Mouse (Mus musculus): Measurements from ENCODE around the gene Ak8. TPM values are rescaled to one million over a fixed set of nuclear protein-coding genes. Genes with fewer than 3 reads are reported as not detected.
A peak's percentile ranks its signal among the peaks of the same experiment; 100 is the strongest.

The Ak8 gene
- polyA plus RNA-seq, 1 experiment from 2014 or later = 1.3 TPM

GRCm38 (mm10) chr2:28792931-28793610 is 93.1 kb downstream of the Ak8 start:
- WGBS = 20% methylated on average over 5 of the region's 6 CpGs
- Histone ChIP-seq H3K4me3 (ENCODE audit: low read depth, low read length) (peak overlapping the region; percentile 4; the same call in 1 of the 2 replicates), H3K4me2 (ENCODE audit: low read length) (peak overlapping the region; percentile 42), H3K27ac (ENCODE audit: low read depth) (0 out of 2 replicates have a peak overlapping the region, but pooled peaks have one; percentile 22), H3K4me1 (replicated peaks; ENCODE audit: control insufficient read depth, insufficient read depth, low read length) (0 out of 2 replicates have a peak, but pooled peaks cover 7% of the 10 kb centered on the region), H3K27me3 (replicated peaks; ENCODE audit: control insufficient read depth, insufficient read depth, low read length) (no peaks in the 10 kb centered on the region), H3K36me3 (ENCODE audit: control insufficient read depth, insufficient read depth, low read length) (no peaks in the 10 kb centered on the region), H3K9me3 (ENCODE audit: control insufficient read depth, low read length) (no peaks in the 10 kb centered on the region), H3K9ac (ENCODE audit: low read length) (no peak overlapping the region)
- DNase-seq (ENCODE audit: low spot score) (peak; percentile 67), ATAC-seq (replicated peaks; ENCODE audit: low FRiP score, low TSS enrichment, low read depth) (peak; percentile 80)

GRCm38 (mm10) chr2:28794623-28795022 is 94.7 kb downstream of the Ak8 start:
- 80% methylated on average over 5 of the region's 5 CpGs for WGBS

DNA sequence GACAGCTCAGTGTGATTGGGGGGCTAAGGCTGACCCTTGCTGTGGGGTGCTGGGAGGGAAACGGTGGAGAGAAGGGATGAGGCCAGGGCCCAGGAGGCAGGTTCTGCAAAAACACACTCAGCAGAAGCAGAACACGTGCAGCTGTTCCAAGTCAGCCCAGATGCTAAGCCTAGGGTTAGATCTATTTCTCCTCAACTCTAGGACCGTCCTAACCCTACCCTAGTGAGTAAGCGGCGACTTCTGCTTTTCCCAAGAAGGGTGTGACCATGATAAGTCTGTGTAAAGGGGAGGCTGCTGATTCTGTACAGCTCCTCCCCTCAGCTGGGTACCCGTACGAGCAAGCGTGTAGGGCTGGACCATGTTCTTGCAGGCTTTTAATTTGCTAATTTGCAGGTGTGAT is 96.3 kb downstream of the Ak8 start:
- Histone ChIP-seq H3K27me3 (replicated peaks; ENCODE audit: control insufficient read depth, insufficient read depth, low read length) (no peaks in the 10 kb centered on the region), H3K4me1 (replicated peaks; ENCODE audit: control insufficient read depth, insufficient read depth, low read length) (0 out of 2 replicates have a peak, but pooled peaks cover 9% of the 10 kb centered on the region), H3K27ac (ENCODE audit: low read depth) (no peak overlapping the region), H3K9me3 (ENCODE audit: control insufficient read depth, low read length) (no peaks in the 10 kb centered on the region), H3K36me3 (ENCODE audit: control insufficient read depth, insufficient read depth, low read length) (no peaks in the 10 kb centered on the region), H3K9ac (ENCODE audit: low read length) (no peak overlapping the region), H3K4me2 (ENCODE audit: low read length) (no peak overlapping the region), H3K4me3 (ENCODE audit: low read depth, low read length) (no peak overlapping the region)
- DNase-seq (ENCODE audit: low spot score) (no peak), ATAC-seq (replicated peaks; ENCODE audit: low FRiP score, low TSS enrichment, low read depth) (no peak)
- WGBS = 66% methylated on average over 8 of the region's 8 CpGs

More at GRCm38 (mm10) chr2:28794623-28795022, 94.7 kb downstream of the Ak8 start:
- Histone ChIP-seq H3K27ac (ENCODE audit: low read depth) (no peak overlapping the region), H3K9ac (ENCODE audit: low read length) (no peak overlapping the region), H3K4me3 (ENCODE audit: low read depth, low read length) (no peak overlapping the region), H3K36me3 (ENCODE audit: control insufficient read depth, insufficient read depth, low read length) (no peaks in the 10 kb centered on the region), H3K27me3 (replicated peaks; ENCODE audit: control insufficient read depth, insufficient read depth, low read length) (no peaks in the 10 kb centered on the region), H3K9me3 (ENCODE audit: control insufficient read depth, low read length) (no peaks in the 10 kb centered on the region), H3K4me1 (replicated peaks; ENCODE audit: control insufficient read depth, insufficient read depth, low read length) (0 out of 2 replicates have a peak, but pooled peaks cover 9% of the 10 kb centered on the region), H3K4me2 (ENCODE audit: low read length) (no peak overlapping the region)
- ATAC-seq (replicated peaks; ENCODE audit: low FRiP score, low TSS enrichment, low read depth) = no peak
- DNase-seq (ENCODE audit: low spot score) = no peak

DNA sequence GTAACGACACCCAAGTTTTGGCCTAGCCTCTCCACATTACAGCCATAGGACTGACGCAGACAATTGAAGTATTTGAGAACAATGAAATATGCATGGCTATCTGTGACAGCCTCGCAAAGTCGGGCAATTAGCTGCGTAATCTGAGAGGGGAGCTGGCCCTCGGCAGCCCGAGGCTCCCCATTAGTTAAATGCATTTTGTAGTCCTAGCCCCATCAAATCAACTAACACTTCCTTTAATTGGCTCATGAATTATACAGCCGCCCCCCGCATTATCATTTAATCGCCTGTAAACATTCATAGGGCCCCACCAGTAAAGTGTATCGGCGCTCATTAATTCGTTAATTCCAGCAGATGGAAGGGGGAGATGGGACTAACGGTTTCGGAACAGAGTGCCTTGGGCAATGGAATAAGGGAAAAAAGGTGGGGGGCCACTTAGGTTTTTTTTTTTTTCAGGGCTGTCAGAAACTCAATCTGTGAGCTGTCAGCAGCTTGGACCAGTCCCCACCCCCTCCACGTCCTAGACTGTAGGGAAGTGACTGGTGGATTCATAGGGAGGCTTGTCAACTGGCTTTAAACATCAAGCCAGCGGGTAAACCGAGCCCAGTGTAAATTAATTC is 97.6 kb downstream of the Ak8 start:
- 61% methylated on average over 18 of the region's 18 CpGs for WGBS
- 0 out of 2 replicates have a peak, but pooled peaks cover 5% of the 10 kb centered on the region for H3K4me1 ChIP-seq (replicated peaks; ENCODE audit: control insufficient read depth, insufficient read depth, low read length)
- ATAC-seq (replicated peaks; ENCODE audit: low FRiP score, low TSS enrichment, low read depth) (no peak), DNase-seq (ENCODE audit: low spot score) (no peak)
- H3K4me2 ChIP-seq (ENCODE audit: low read length) = no peak overlapping the region
- no peak overlapping the region for H3K27ac ChIP-seq (ENCODE audit: low read depth)
- H3K9me3 ChIP-seq (ENCODE audit: control insufficient read depth, low read length) = no peaks in the 10 kb centered on the region
- H3K27me3 ChIP-seq (replicated peaks; ENCODE audit: control insufficient read depth, insufficient read depth, low read length) = no peaks in the 10 kb centered on the region
- no peaks in the 10 kb centered on the region for H3K36me3 ChIP-seq (ENCODE audit: control insufficient read depth, insufficient read depth, low read length)
- no peak overlapping the region for H3K9ac ChIP-seq (ENCODE audit: low read length)
- no peak overlapping the region for H3K4me3 ChIP-seq (ENCODE audit: low read depth, low read length)

DNA sequence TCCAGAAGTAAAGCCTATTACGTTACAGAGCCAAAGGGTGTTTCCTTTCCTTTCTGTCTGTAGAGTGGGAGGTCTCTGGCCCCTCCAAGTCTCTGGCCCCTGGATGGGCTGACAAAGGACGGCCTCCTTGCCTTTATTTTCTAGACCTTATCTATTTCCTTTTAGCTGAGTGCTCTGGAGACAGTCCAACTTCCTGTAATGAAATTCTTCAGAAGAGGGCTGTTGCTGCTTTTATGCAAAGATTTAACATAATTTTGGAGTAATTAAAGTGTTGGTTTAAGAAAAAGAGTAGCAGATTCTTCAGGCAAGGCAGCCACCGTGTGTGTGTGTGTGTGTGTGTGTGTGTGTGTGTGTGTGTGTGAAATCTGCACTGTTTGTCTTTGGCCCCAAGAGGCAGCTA is 98.4 kb downstream of the Ak8 start:
- no peak overlapping the region for H3K27ac ChIP-seq (ENCODE audit: low read depth)

DNA sequence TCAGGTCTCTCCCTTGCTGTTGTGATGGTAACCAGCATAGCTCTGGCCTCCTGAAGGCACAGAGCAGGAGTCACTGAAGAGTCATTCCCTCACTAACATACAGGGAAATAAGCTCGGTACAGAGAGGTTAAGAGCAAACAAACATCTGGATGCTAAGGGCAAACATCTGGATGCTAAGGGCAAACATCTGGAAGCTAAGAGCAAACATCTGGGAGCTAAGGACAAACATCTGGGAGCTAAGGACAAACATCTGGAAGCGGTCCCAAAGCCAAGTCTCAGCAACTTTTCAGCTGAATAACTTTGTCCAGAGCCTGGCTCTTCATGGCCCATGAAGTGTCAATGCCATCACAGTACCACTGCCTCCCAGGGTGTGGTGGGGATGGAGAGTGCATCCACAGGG is 99.6 kb downstream of the Ak8 start:
- Histone ChIP-seq H3K4me3 (ENCODE audit: low read depth, low read length) (no peak overlapping the region), H3K27ac (ENCODE audit: low read depth) (no peak overlapping the region), H3K36me3 (ENCODE audit: control insufficient read depth, insufficient read depth, low read length) (no peaks in the 10 kb centered on the region), H3K4me2 (ENCODE audit: low read length) (no peak overlapping the region), H3K4me1 (replicated peaks; ENCODE audit: control insufficient read depth, insufficient read depth, low read length) (0 out of 2 replicates have a peak, but pooled peaks cover 2% of the 10 kb centered on the region), H3K27me3 (replicated peaks; ENCODE audit: control insufficient read depth, insufficient read depth, low read length) (no peaks in the 10 kb centered on the region), H3K9me3 (ENCODE audit: control insufficient read depth, low read length) (no peaks in the 10 kb centered on the region), H3K9ac (ENCODE audit: low read length) (no peak overlapping the region)
- 55% methylated on average over 2 of the region's 2 CpGs for WGBS
- no peak for ATAC-seq (replicated peaks; ENCODE audit: low FRiP score, low TSS enrichment, low read depth)
- DNase-seq (ENCODE audit: low spot score) = no peak

More for the DNA sequence above, 98.4 kb downstream of the Ak8 start:
- H3K27me3 ChIP-seq (replicated peaks; ENCODE audit: control insufficient read depth, insufficient read depth, low read length) = no peaks in the 10 kb centered on the region
- no peak for ATAC-seq (replicated peaks; ENCODE audit: low FRiP score, low TSS enrichment, low read depth)
- H3K9ac ChIP-seq (ENCODE audit: low read length) = no peak overlapping the region
- no peak overlapping the region for H3K4me2 ChIP-seq (ENCODE audit: low read length)
- no peak overlapping the region for H3K4me3 ChIP-seq (ENCODE audit: low read depth, low read length)
- no peak for DNase-seq (ENCODE audit: low spot score)
- no peaks in the 10 kb centered on the region for H3K36me3 ChIP-seq (ENCODE audit: control insufficient read depth, insufficient read depth, low read length)
- WGBS = 35% methylated on average over 3 of the region's 3 CpGs
- no peaks in the 10 kb centered on the region for H3K9me3 ChIP-seq (ENCODE audit: control insufficient read depth, low read length)
- 0 out of 2 replicates have a peak, but pooled peaks cover 2% of the 10 kb centered on the region for H3K4me1 ChIP-seq (replicated peaks; ENCODE audit: control insufficient read depth, insufficient read depth, low read length)

DNA sequence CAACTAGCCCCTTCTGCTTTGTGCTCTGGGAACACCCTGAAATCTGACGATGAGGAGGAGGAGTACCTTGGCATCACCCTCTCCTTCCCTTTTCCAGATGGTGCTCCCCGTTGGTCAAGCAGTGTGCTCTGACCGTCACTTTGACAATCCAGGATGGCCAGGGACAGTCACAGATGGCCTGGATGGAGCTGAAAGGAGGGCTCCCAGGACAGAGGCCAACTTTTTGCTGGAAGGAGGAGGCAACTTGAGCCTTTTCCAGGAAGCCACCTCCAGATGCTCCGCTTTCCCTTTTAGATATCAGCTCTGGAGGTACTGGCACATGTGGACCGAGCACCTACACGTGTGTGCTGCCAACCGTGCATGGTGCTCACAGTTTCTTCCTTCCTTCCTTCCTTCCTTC is 103.4 kb downstream of the Ak8 start:
- Histone ChIP-seq H3K4me3 (ENCODE audit: low read depth, low read length) (no peak overlapping the region), H3K27ac (ENCODE audit: low read depth) (no peak overlapping the region), H3K4me1 (replicated peaks; ENCODE audit: control insufficient read depth, insufficient read depth, low read length) (no peaks in the 10 kb centered on the region), H3K4me2 (ENCODE audit: low read length) (no peak overlapping the region), H3K36me3 (ENCODE audit: control insufficient read depth, insufficient read depth, low read length) (no peaks in the 10 kb centered on the region), H3K9me3 (ENCODE audit: control insufficient read depth, low read length) (no peaks in the 10 kb centered on the region), H3K27me3 (replicated peaks; ENCODE audit: control insufficient read depth, insufficient read depth, low read length) (no peaks in the 10 kb centered on the region), H3K9ac (ENCODE audit: low read length) (no peak overlapping the region)
- DNase-seq (ENCODE audit: low spot score) (no peak), ATAC-seq (replicated peaks; ENCODE audit: low FRiP score, low TSS enrichment, low read depth) (no peak)
- WGBS = 90% methylated on average over 7 of the region's 7 CpGs

- DNase-seq (ENCODE audit: low spot score) (no peak), ATAC-seq (replicated peaks; ENCODE audit: low FRiP score, low TSS enrichment, low read depth) (no peak)
- no peak overlapping the region for H3K27ac ChIP-seq (ENCODE audit: low read depth)
- no peak overlapping the region for H3K4me3 ChIP-seq (ENCODE audit: low read depth, low read length)
- no peak overlapping the region for H3K4me2 ChIP-seq (ENCODE audit: low read length)
- no peak overlapping the region for H3K9ac ChIP-seq (ENCODE audit: low read length)
- H3K27me3 ChIP-seq (replicated peaks; ENCODE audit: control insufficient read depth, insufficient read depth, low read length) = no peaks in the 10 kb centered on the region
- no peaks in the 10 kb centered on the region for H3K4me1 ChIP-seq (replicated peaks; ENCODE audit: control insufficient read depth, insufficient read depth, low read length)
- no peaks in the 10 kb centered on the region for H3K36me3 ChIP-seq (ENCODE audit: control insufficient read depth, insufficient read depth, low read length)
- H3K9me3 ChIP-seq (ENCODE audit: control insufficient read depth, low read length) = no peaks in the 10 kb centered on the region
- WGBS = 78% methylated on average over 6 of the region's 6 CpGs
These were observed 108.9 kb downstream of the Ak8 start for GRCm38 (mm10) chr2:28808841-28809240.
